Mouse (Mus musculus): ENCODE data around the gene Tuba1a. TPM values are rescaled to one million over a fixed set of nuclear protein-coding genes. Genes with fewer than 3 reads are reported as not detected.
"Not testable (repeated sequence)": the region's sequence is repeated elsewhere in the genome, so short reads cannot be mapped to it uniquely, and the experiment has no call there.

Gene Tuba1a
- polyA plus RNA-seq, 1 experiment from 2014 or later: 1,237 TPM

GRCm38 (mm10) chr15:98927566-98927965 is 25.9 kb downstream of the Tuba1a start:
- H3K4me3 ChIP-seq (ENCODE audit: low read depth, low read length): no peak overlapping the region
- no peak overlapping the region for H3K4me2 ChIP-seq
- H3K36me3 ChIP-seq (ENCODE audit: control insufficient read depth, insufficient read depth, low read length): no peaks in the 10 kb centered on the region
- H3K27ac ChIP-seq (ENCODE audit: low read depth, low read length): no peak overlapping the region
- no peak for ATAC-seq (replicated peaks; ENCODE audit: insufficient number of reproducible peaks, low FRiP score, low TSS enrichment)
- H3K27me3 ChIP-seq (ENCODE audit: control insufficient read depth, insufficient read depth, low read length): no peaks in the 10 kb centered on the region
- 83% methylated on average over 5 of the region's 5 CpGs for WGBS (ENCODE audit: insufficient replicate concordance)
- no peak overlapping the region for H3K9ac ChIP-seq (ENCODE audit: low read depth, low read length)
- H3K9me3 ChIP-seq (replicated peaks; ENCODE audit: control insufficient read depth, low read length): no peaks in the 10 kb centered on the region
- H3K4me1 ChIP-seq (ENCODE audit: control insufficient read depth, insufficient read depth, low read length): no peaks in the 10 kb centered on the region

DNA sequence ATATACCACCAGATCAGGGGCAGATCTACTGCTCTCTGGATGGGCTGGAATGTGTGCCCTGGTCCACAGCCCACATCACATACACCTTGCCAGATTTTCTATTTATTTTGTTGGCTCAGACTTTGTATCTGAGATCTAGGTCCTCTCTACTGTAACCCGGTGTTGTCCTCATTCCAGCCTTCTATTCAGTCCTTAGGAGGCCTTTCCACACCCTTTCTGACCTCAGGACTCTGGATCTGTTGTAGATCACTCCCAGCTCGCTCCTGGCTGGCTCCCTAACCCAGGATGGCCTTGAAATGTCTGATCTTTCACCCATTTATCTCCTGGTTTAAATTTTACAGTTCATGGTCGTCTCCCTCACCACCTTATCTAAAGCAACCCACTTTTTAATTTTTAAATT is 28.8 kb downstream of the Tuba1a start:
- 66% methylated on average over 3 of the region's 3 CpGs for WGBS (ENCODE audit: insufficient replicate concordance)
- Histone ChIP-seq H3K4me3 (ENCODE audit: low read depth, low read length) (no peak overlapping the region), H3K27ac (ENCODE audit: low read depth, low read length) (no peak overlapping the region), H3K4me2 (no peak overlapping the region), H3K36me3 (ENCODE audit: control insufficient read depth, insufficient read depth, low read length) (no peaks in the 10 kb centered on the region), H3K9ac (ENCODE audit: low read depth, low read length) (no peak overlapping the region), H3K9me3 (replicated peaks; ENCODE audit: control insufficient read depth, low read length) (no peaks in the 10 kb centered on the region), H3K4me1 (ENCODE audit: control insufficient read depth, insufficient read depth, low read length) (no peaks in the 10 kb centered on the region), H3K27me3 (ENCODE audit: control insufficient read depth, insufficient read depth, low read length) (no peaks in the 10 kb centered on the region)
- no peak for ATAC-seq (replicated peaks; ENCODE audit: insufficient number of reproducible peaks, low FRiP score, low TSS enrichment)

GRCm38 (mm10) chr15:98923031-98923537 is 30.4 kb downstream of the Tuba1a start:
- Histone ChIP-seq H3K4me1 (ENCODE audit: control insufficient read depth, insufficient read depth, low read length) (no peaks in the 10 kb centered on the region), H3K27ac (ENCODE audit: low read depth, low read length) (no peak overlapping the region), H3K9ac (ENCODE audit: low read depth, low read length) (no peak overlapping the region), H3K4me3 (ENCODE audit: low read depth, low read length) (no peak overlapping the region), H3K9me3 (replicated peaks; ENCODE audit: control insufficient read depth, low read length) (no peaks in the 10 kb centered on the region), H3K27me3 (ENCODE audit: control insufficient read depth, insufficient read depth, low read length) (no peaks in the 10 kb centered on the region), H3K36me3 (ENCODE audit: control insufficient read depth, insufficient read depth, low read length) (no peaks in the 10 kb centered on the region), H3K4me2 (no peak overlapping the region)
- WGBS (ENCODE audit: insufficient replicate concordance): 76% methylated on average over 2 of the region's 2 CpGs
- ATAC-seq (replicated peaks; ENCODE audit: insufficient number of reproducible peaks, low FRiP score, low TSS enrichment): no peak

DNA sequence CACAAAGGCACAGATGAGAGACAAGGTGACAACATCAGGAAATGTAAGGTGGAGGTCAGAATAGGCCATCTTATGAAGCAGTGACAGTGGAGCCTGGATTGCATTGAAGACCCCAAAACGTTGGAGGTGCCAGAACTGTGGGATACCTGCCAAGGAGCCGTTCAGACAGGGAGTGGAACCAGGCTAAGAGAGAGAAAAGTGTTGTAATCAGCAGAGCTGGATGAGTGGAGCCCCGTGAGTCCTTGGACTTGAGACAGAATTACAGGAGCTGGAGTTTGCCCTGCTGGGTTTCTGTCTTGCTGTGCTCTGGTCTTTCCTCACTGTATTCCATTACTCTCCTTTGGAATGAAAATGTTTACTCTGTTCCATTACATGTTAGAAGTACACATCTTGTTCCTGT is 30.9 kb downstream of the Tuba1a start:
- ATAC-seq (replicated peaks; ENCODE audit: insufficient number of reproducible peaks, low FRiP score, low TSS enrichment): no peak
- Histone ChIP-seq H3K4me1 (ENCODE audit: control insufficient read depth, insufficient read depth, low read length) (no peaks in the 10 kb centered on the region), H3K36me3 (ENCODE audit: control insufficient read depth, insufficient read depth, low read length) (no peaks in the 10 kb centered on the region), H3K27ac (ENCODE audit: low read depth, low read length) (no peak overlapping the region), H3K9me3 (replicated peaks; ENCODE audit: control insufficient read depth, low read length) (no peaks in the 10 kb centered on the region), H3K27me3 (ENCODE audit: control insufficient read depth, insufficient read depth, low read length) (no peaks in the 10 kb centered on the region), H3K4me3 (ENCODE audit: low read depth, low read length) (no peak overlapping the region), H3K9ac (ENCODE audit: low read depth, low read length) (no peak overlapping the region), H3K4me2 (no peak overlapping the region)
- 50% methylated on average over 3 of the region's 3 CpGs for WGBS (ENCODE audit: insufficient replicate concordance)

- Histone ChIP-seq H3K4me3 (ENCODE audit: low read depth, low read length) (no peak overlapping the region), H3K27ac (ENCODE audit: low read depth, low read length) (no peak overlapping the region), H3K9ac (ENCODE audit: low read depth, low read length) (no peak overlapping the region), H3K4me2 (no peak overlapping the region), H3K9me3 (replicated peaks; ENCODE audit: control insufficient read depth, low read length) (no peaks in the 10 kb centered on the region), H3K36me3 (ENCODE audit: control insufficient read depth, insufficient read depth, low read length) (no peaks in the 10 kb centered on the region), H3K4me1 (ENCODE audit: control insufficient read depth, insufficient read depth, low read length) (peaks cover 5% of the 10 kb centered on the region), H3K27me3 (ENCODE audit: control insufficient read depth, insufficient read depth, low read length) (no peaks in the 10 kb centered on the region)
- 76% methylated on average over 5 of the region's 5 CpGs for WGBS (ENCODE audit: insufficient replicate concordance)
- ATAC-seq (replicated peaks; ENCODE audit: insufficient number of reproducible peaks, low FRiP score, low TSS enrichment): no peak
Measured at GRCm38 (mm10) chr15:98921510-98921909, 32.0 kb downstream of the Tuba1a start.

DNA sequence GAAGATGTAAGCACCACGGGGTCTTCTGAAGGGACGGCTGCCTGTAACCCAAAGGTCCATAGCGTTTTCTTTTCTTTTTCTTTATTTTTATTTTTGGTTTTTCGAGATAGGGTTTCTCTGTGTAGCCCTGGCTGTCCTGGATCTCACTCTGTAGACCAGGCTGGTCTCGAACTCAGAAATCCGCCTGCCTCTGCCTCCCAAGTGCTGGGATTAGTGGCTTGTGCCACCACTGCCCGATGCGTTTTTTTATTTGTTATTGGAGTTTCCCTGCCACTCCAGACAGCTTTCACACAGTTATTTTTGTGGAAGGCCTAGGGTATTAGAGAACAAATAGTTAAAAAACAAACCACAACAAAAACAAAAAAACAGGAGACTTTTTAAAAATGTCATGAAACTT is 35.0 kb downstream of the Tuba1a start:
- Histone ChIP-seq H3K4me3 (ENCODE audit: low read depth, low read length) (peak overlapping the region; percentile 93), H3K27ac (ENCODE audit: low read depth, low read length) (peak overlapping the region; percentile 62), H3K4me1 (ENCODE audit: control insufficient read depth, insufficient read depth, low read length) (peaks cover 12% of the 10 kb centered on the region), H3K9ac (ENCODE audit: low read depth, low read length) (peak overlapping the region; percentile 66), H3K4me2 (peak overlapping the region; percentile 84)
- H3K9me3 ChIP-seq (replicated peaks; ENCODE audit: control insufficient read depth, low read length); H3K36me3 ChIP-seq (ENCODE audit: control insufficient read depth, insufficient read depth, low read length); ATAC-seq (replicated peaks; ENCODE audit: insufficient number of reproducible peaks, low FRiP score, low TSS enrichment); H3K27me3 ChIP-seq (ENCODE audit: control insufficient read depth, insufficient read depth, low read length): not testable (repeated sequence)
- WGBS (ENCODE audit: insufficient replicate concordance): 22% methylated on average over 8 of the region's 8 CpGs

DNA sequence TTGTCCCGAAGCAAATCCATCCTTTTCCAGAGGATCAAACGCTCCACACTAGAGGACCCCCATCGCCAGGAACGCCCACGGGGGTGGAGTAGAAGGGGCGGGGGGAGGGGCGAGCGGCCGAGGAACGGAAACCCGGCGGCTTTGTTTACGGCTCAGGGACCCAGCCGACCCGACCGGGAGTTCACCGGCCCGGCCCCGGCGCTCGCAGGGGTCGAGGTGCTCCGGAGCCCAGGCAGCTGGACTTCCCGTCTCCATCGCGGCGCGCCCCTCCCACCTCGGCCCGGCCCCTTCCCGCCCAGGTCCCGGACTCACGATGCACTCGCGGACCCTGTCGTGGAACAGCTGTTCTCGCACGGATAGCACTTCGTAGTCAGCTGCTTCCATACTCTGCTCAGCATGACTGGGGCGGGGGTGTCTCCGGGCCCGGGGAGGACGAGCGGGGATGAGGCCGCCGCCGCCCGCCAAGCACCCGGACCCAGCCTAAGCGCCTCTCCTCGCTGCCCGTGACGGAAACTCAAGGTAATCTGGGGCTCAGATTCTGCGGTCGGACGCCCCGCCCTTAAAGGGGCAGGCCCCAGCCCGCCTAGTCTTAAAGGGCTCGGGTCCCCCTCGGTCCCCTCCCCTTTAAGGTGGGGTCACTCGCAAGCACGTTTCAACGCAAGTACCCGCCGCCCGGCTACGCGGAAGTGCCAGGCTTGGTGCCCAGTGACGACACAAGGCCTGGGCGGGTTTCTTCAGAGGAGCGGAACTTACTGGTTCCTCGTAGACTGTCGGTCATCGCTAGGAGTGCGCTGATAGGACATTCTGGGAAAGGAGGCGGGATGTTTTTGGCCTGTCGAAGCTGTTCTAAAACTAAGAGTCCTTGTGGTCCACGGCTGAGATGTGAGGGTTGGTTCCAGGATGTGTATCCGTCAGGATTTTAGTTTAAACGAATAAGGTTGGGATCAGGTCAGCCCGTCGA is 35.7 kb downstream of the Tuba1a start, which contains the start of gene Lmbr1l:
Gene Lmbr1l, minus strand, starts transcription at position 694 of the 961 bp plus-strand sequence.
- H3K4me1 ChIP-seq (ENCODE audit: control insufficient read depth, insufficient read depth, low read length): peaks cover 12% of the 10 kb centered on the region
- H3K4me3 ChIP-seq (ENCODE audit: low read depth, low read length): peak within 1 kb of the TSS; percentile 93
- ATAC-seq (replicated peaks; ENCODE audit: insufficient number of reproducible peaks, low FRiP score, low TSS enrichment): peak; percentile 97
- peak within 1 kb of the TSS; percentile 91 for H3K27ac ChIP-seq (ENCODE audit: low read depth, low read length)
- H3K27me3 ChIP-seq (ENCODE audit: control insufficient read depth, insufficient read depth, low read length): no peaks in the 10 kb centered on the region
- under 1% methylated on average over 82 of the region's 82 CpGs for WGBS (ENCODE audit: insufficient replicate concordance)
- H3K9me3 ChIP-seq (replicated peaks; ENCODE audit: control insufficient read depth, low read length): no peaks in the 10 kb centered on the region
- H3K36me3 ChIP-seq (ENCODE audit: control insufficient read depth, insufficient read depth, low read length): no peaks in the 10 kb centered on the region; the same call in 1 of the 2 replicates
- H3K4me2 ChIP-seq: peak within 1 kb of the TSS; percentile 84
- peak within 1 kb of the TSS; percentile 89 for H3K9ac ChIP-seq (ENCODE audit: low read depth, low read length)

- peak overlapping the region; percentile 91 for H3K27ac ChIP-seq (ENCODE audit: low read depth, low read length)
- H3K36me3 ChIP-seq (ENCODE audit: control insufficient read depth, insufficient read depth, low read length): peaks cover 4% of the 10 kb centered on the region
- ATAC-seq (replicated peaks; ENCODE audit: insufficient number of reproducible peaks, low FRiP score, low TSS enrichment): no peak
- H3K9me3 ChIP-seq (replicated peaks; ENCODE audit: control insufficient read depth, low read length): no peaks in the 10 kb centered on the region
- under 1% methylated on average over 14 of the region's 14 CpGs for WGBS (ENCODE audit: insufficient replicate concordance)
- peak overlapping the region; percentile 89 for H3K9ac ChIP-seq (ENCODE audit: low read depth, low read length)
- H3K27me3 ChIP-seq (ENCODE audit: control insufficient read depth, insufficient read depth, low read length): no peaks in the 10 kb centered on the region
- H3K4me2 ChIP-seq: peak overlapping the region; percentile 84
- peak overlapping the region; percentile 93 for H3K4me3 ChIP-seq (ENCODE audit: low read depth, low read length)
- peaks cover 12% of the 10 kb centered on the region for H3K4me1 ChIP-seq (ENCODE audit: control insufficient read depth, insufficient read depth, low read length)
Measured at GRCm38 (mm10) chr15:98917091-98917490, 36.4 kb downstream of the Tuba1a start.
